Mouse (Mus musculus): ENCODE measurements around the gene Olfr378. TPM values are rescaled to one million over a fixed set of nuclear protein-coding genes. Genes with fewer than 3 reads are reported as not detected.

The Olfr378 gene
- polyA plus RNA-seq (2012; rRNA removed), result not detected in 2 replicates

GRCm38 (mm10) chr11:73428377-73428776 is at the start of gene Olfr378:
Gene Olfr378 (minus strand): TSS chr11:73428477.

GRCm38 (mm10) chr11:73457408-73457807 is 29.1 kb upstream of the Olfr378 start, which contains the start of gene Olfr380:
Gene Olfr380 (minus strand): TSS chr11:73457508.

GRCm38 (mm10) chr11:73399514-73399913 is 28.8 kb downstream of the Olfr378 start, which contains the start of gene Olfr1:
Gene Olfr1 (minus strand): TSS chr11:73399614.

Other genes starting within 250 kb of the Olfr378 start
- gene Ctns, start 229.4 kb downstream of the Olfr378 start, polyA plus RNA-seq (2012; rRNA removed), result 11.5 and 15.8 TPM in 2 replicates
- 3.8 and 4.0 TPM in 2 replicates for gene Shpk, start 229.0 kb downstream of the Olfr378 start, polyA plus RNA-seq (2012; rRNA removed)
- gene Trpv1, start 194.2 kb downstream of the Olfr378 start, polyA plus RNA-seq (2012; rRNA removed), result 0.46 and 0.55 TPM in 2 replicates
- 0.10 and 0.15 TPM in 2 replicates for gene Trpv3, start 161.1 kb downstream of the Olfr378 start, polyA plus RNA-seq (2012; rRNA removed)
- 0.18 and 0.49 TPM in 2 replicates for gene Aspa, start 98.9 kb downstream of the Olfr378 start, polyA plus RNA-seq (2012; rRNA removed)
- gene Gm49340, start 98.7 kb downstream of the Olfr378 start, polyA plus RNA-seq (2012; rRNA removed), result not detected in 2 replicates
- not detected in 2 replicates for gene Spata22, start 98.7 kb downstream of the Olfr378 start, polyA plus RNA-seq (2012; rRNA removed)
- gene Olfr20, start 77.7 kb downstream of the Olfr378 start, polyA plus RNA-seq (2012; rRNA removed), result 0.15 TPM in 1 of 2 replicates, not detected in the other
- not detected in 2 replicates for gene Olfr376, start 57.2 kb downstream of the Olfr378 start, polyA plus RNA-seq (2012; rRNA removed)
- not detected in 2 replicates for gene Olfr1, start 28.9 kb downstream of the Olfr378 start, polyA plus RNA-seq (2012; rRNA removed)
- not detected in 2 replicates for gene Olfr380, start 29.0 kb upstream of the Olfr378 start, polyA plus RNA-seq (2012; rRNA removed)
- not detected in 2 replicates for gene Olfr381, start 63.1 kb upstream of the Olfr378 start, polyA plus RNA-seq (2012; rRNA removed)
- not detected in 2 replicates for gene Olfr382, start 88.7 kb upstream of the Olfr378 start, polyA plus RNA-seq (2012; rRNA removed)
- not detected in 2 replicates for gene Olfr385, start 164.5 kb upstream of the Olfr378 start, polyA plus RNA-seq (2012; rRNA removed)
- gene Olfr384, start 170.1 kb upstream of the Olfr378 start, polyA plus RNA-seq (2012; rRNA removed), result not detected in 2 replicates

Measured in ovary, adult 2 months (tissue).